Mouse (Mus musculus): Measurements from ENCODE around the gene Lpcat4. TPM values are rescaled to one million over a fixed set of nuclear protein-coding genes. Genes with fewer than 3 reads are reported as not detected.
A peak's percentile ranks its signal among the peaks of the same experiment; 100 is the strongest.

The Lpcat4 gene
- 1 to 10 TPM in 1 of 2 experiments, under 1 TPM in 1; 0.69 to 1.0 TPM for total RNA-seq (2021)
- long read RNA-seq, experiment 1, partial matches to known transcripts = 0 of 2 reads
- long read RNA-seq, experiment 1, other reads (novel, unspliced or antisense) = 1 of 2 reads
- long read RNA-seq, experiment 2, partial matches to known transcripts = 0 of 1 reads
- long read RNA-seq, experiment 2, other reads (novel, unspliced or antisense) = 0 of 1 reads

DNA sequence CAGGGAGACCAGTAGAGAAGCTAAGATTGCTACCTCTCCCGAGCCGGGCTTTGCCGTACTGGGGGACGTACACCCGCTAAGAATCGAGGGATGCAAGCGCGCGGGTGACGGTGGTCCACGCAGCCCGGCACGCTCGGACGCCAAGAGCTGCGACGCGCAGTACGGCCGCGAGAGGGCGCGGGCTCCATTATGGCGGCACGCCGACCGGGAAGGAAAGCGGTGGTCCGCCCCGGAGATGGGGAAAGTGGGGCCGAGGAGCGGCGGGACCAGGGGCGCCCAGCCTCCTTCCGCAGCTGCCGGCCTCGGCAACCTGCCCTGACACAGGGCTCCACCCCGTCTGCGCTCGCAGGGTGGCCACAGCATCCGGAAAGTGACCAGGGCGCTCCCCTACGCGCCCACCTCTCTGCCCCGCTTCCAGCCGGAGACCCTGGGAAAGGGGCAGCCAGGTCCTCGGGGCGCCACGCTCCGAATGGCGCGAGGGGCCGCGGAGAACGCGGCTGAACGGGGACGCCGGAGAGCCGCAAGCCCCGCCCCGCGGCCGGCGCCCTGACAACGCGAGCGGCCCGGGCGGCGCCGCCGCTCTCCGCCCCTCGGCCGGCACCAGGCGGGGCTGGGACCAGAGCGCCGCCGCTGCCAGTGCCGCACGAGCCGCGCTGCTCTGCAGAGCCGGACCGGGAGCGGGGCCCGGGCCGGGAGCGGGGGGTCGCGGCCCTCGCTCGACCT lies at the start of gene Lpcat4:
Lpcat4 (plus strand) TSS at position 257 of the 723 bp plus-strand sequence.
- peak; percentile 78 to 80 for DNase-seq
- intact Hi-C loops (cut with DNase I) = loop anchor here (5.0 kb wide), 1 partner anchor 123 kb away; no protein-coding TSS in a partner anchor

DNA sequence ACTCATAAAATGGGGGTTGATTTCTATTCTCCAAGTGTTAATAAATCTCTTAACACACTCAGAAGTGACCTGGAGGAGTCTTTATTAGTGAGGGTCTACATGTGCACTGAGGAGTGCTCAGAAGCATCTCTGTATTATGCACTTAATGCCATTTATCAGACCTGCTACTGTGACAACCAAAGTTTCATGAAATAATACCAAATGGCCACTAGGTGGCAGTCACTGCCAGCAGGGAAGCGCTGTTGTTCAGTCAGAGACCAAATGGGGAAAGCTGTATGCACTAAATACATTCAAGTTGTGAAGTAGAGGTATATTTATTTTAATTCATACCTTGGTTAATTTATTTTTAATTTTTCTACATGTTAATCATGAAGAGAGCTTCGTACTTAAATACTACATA lies 42.4 kb upstream of the Lpcat4 start:
- DNase-seq = no peak

GRCm38 (mm10) chr2:112203056-112203455 lies 36.2 kb upstream of the Lpcat4 start:
- DNase-seq = no peak
- intact Hi-C loops (cut with DNase I) = no loop called here

More for the DNA sequence above, 42.4 kb upstream of the Lpcat4 start:
- intact Hi-C loops (cut with DNase I) = no loop called here

GRCm38 (mm10) chr2:112210142-112210541 lies 29.1 kb upstream of the Lpcat4 start:
- intact Hi-C loops (cut with DNase I) = no loop called here

GRCm38 (mm10) chr2:112210699-112211098 lies 28.6 kb upstream of the Lpcat4 start:
- DNase-seq = no peak
- intact Hi-C loops (cut with DNase I) = no loop called here

More at GRCm38 (mm10) chr2:112210142-112210541, 29.1 kb upstream of the Lpcat4 start:
- peak in 1 of 2 experiments; percentile 16 for DNase-seq

- intact Hi-C loops (cut with DNase I) = no loop called here
- DNase-seq = no peak
These were observed 23.3 kb upstream of the Lpcat4 start for GRCm38 (mm10) chr2:112215977-112216376.

DNA sequence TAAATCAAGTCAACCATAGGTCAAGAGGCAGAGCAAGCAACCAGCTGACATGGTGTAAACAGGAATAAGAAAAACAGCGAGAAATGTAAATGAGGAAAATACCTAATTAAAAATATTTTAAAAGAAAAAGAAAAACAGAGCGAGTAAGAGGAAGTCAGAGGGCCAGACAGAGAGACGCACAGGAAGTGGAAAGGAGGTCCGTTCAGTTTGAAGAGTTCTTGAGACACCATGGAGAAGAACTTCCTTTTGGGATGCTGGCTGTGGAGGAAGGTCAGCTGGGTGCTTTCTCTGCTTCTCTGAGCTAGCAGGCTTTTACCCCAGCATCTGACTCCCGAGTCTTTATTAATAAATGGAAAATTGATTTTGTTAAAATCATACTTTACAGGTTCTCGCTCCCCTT lies 21.7 kb upstream of the Lpcat4 start:
- intact Hi-C loops (cut with DNase I) = no loop called here

GRCm38 (mm10) chr2:112220880-112221279 lies 18.4 kb upstream of the Lpcat4 start:
- DNase-seq = no peak
- intact Hi-C loops (cut with DNase I) = no loop called here

More for the DNA sequence above, 21.7 kb upstream of the Lpcat4 start:
- DNase-seq = no peak

- intact Hi-C loops (cut with DNase I) = no loop called here
- no peak for DNase-seq
These were observed 16.7 kb upstream of the Lpcat4 start for GRCm38 (mm10) chr2:112222607-112223006.

DNA sequence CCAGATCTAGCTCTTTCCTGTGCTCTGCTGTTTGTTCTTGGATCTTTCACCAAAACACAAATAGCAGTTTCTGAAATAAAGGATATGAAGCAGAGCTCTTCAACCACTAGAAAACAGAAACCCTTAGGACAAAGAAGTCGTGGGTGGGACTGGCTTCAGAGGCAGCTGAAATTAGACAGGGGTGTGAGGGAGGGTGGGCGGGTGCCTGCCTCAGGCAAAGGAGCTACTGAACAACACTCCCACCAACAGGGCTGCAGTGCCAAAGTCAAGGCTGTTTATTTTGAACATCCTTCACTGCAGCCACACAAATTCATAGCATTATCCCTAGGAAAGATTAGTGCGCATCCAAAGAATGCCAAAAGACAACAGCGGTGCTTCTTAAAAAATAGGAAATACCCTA lies 14.9 kb upstream of the Lpcat4 start:
- intact Hi-C loops (cut with DNase I) = no loop called here
- no peak for DNase-seq

- DNase-seq = no peak
- intact Hi-C loops (cut with DNase I) = no loop called here
These were observed 6.6 kb upstream of the Lpcat4 start for GRCm38 (mm10) chr2:112232623-112233022.

- intact Hi-C loops (cut with DNase I) = loop anchor here (5.0 kb wide), 1 partner anchor 126 kb away; no protein-coding TSS in a partner anchor
- no peak for DNase-seq
These were observed 2.6 kb upstream of the Lpcat4 start for GRCm38 (mm10) chr2:112236620-112237019.

- no peak for DNase-seq
- intact Hi-C loops (cut with DNase I) = loop anchor here (5.0 kb wide), 1 partner anchor 124 kb away; no protein-coding TSS in a partner anchor
These were observed 1.3 kb upstream of the Lpcat4 start for GRCm38 (mm10) chr2:112238006-112238405.

- DNase-seq = no peak
- intact Hi-C loops (cut with DNase I) = loop anchor here (2.0 to 10.0 kb wide), 4 partner anchors 21 to 235 kb away; partner anchors contain the start of gene Nop10
These were observed 860 bp downstream of the Lpcat4 start for GRCm38 (mm10) chr2:112239935-112240721.

- no peak for DNase-seq
- intact Hi-C loops (cut with DNase I) = loop anchor here (2.0 to 10.0 kb wide), 3 partner anchors 19 to 233 kb away; partner anchors contain the start of gene Nop10
These were observed 2.5 kb downstream of the Lpcat4 start for GRCm38 (mm10) chr2:112241787-112242186.

GRCm38 (mm10) chr2:112245307-112245706 lies 6.0 kb downstream of the Lpcat4 start:
- intact Hi-C loops (cut with DNase I) = loop anchor here (10.0 kb wide), 2 partner anchors 89 to 229 kb away; no protein-coding TSS in a partner anchor
- no peak for DNase-seq

- DNase-seq = no peak
- intact Hi-C loops (cut with DNase I) = loop anchor here (10.0 kb wide), 2 partner anchors 89 to 229 kb away; no protein-coding TSS in a partner anchor
These were observed 6.9 kb downstream of the Lpcat4 start for GRCm38 (mm10) chr2:112246193-112246592.

DNA sequence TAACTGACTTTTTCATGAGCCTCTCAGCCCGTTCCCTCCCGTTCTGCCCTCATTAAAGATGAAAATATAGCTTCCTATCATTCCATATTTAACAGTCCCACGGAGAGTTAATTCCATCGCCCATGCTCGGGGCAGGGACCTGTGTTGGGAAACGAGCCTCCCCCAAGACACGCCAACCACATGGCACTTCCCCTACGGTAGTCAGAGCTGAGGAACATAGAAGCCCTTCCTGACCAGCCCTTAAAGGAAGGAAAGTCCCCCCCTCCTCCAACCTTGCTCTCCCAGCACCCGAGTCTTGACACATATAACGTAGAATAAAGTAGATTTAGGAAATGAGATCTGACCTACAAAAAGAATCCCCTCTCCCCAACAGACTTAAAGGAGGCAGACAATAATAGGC lies 8.1 kb downstream of the Lpcat4 start:
- no peak for DNase-seq
- intact Hi-C loops (cut with DNase I) = loop anchor here (10.0 kb wide), 2 partner anchors 87 to 227 kb away; no protein-coding TSS in a partner anchor

GRCm38 (mm10) chr2:112249780-112250453 lies 10.6 kb downstream of the Lpcat4 start:
- intact Hi-C loops (cut with DNase I) = loop anchor here (10.0 kb wide), 2 partner anchors 85 to 225 kb away; no protein-coding TSS in a partner anchor
- DNase-seq = no peak
